Mouse (Mus musculus) thymus, postnatal 25 days (tissue): ENCODE results near the gene Ccl8.

ENCODE experiments used
- DNase-seq: peaks from one replicate; pipeline ENCODE4 v3.0.0; 2022

Ccl8 gene

DNA sequence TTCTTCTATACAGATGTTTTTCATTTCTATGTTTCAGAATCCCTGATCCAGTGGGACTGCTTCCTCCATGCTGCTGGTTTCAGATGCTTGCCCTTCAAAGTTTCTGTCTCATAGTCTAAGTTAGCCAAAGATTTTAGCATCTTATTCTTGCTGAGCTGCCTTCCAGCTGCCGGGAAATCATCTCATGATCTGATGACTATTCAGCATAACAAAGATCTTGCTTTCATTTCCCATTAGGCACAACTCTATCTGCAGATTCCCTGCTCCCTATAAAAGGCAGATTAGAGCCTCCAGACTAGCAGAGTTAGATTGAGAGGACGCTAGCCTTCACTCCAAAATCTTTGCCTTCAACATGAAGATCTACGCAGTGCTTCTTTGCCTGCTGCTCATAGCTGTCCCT, at the start of gene Ccl8:
Ccl8 (plus strand) TSS at position 301 of the 400 bp plus-strand sequence.
- DNase-seq, result no peak

DNA sequence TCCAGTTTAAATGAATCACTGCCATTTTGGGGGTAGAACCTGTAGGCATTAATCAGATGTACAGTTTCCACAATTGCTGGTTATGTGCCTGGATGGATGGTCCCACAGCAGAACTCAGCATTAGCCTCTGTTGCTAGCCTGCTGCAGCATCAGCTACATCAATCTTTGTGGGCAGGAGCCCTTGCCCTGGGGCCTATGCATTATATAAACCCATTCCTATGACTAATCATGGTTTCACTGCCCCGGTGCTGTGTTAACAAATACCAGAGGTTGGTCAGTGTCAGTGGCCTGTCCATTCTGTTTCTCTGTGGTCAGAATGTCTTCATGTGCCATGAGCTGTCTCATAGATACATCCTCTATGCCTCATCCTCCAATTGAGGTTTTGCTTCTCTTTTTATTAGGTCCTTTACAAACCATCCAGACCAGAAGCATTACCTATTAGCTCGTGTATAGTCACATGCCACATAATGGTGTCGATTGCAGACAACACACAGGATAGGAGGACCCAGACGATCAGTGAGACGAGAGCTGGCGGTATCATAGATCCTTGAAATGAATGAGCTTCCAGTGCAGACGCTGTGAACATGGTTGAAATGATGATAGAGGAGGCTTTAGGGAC, 47.9 kb upstream of the Ccl8 start:
- no peak for DNase-seq

DNA sequence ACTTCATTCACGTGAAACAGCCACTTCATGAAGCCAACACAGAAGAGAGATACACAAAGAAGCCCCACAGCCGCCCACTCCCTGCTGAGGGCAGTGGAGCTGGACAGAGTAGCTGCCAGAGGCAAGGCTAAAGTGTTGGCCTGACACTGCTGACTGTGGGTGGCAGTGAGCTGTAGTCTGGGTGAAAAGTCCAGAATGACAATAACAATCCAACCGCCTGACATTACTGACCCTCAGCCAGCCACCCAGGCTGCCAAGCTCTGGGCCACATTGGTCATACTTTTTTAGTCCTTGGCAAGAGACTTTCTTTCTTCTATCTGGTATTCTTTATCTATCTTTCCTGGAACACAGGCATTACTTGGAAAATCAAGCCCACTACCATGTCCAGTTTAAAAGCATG, 43.9 kb upstream of the Ccl8 start:
- DNase-seq, result no peak

DNA sequence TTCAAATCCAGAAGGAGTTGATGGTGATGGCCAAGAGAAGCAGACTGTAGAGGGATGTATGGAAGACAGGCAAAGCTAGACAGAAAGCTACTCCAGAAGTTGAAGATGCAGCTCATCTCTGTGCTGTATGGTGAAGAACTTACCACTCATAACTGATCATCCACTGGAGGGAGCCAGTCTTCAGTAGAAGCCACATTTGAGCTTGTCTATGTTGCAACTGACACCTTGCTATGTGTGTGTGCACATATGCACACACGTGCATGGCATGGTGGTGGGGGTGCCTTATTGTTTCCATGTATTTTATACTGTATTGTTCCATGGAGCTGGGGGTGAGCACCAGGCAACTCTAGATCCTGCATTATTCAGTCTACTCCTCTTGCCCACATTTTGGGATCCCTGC, 42.6 kb upstream of the Ccl8 start:
- no peak for DNase-seq

DNA sequence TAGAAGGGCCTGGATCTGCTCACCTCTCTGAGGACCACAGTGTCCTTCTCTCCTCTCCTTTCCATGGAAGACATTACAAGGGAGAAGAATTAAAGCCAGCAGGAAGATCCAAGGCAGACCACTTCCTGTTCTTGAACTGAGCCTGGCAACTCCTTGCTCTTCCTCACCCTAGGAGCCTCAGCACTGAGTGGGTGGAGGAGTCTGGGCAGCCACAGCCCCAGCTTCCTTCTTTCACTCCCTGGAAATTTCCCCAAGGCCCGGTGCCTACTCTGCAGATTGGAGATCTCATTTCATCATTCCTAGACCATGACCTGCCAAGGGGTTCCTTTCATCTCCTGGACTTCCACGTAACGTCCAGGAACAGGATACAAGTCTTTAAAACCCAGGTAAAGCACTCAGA, 42.0 kb upstream of the Ccl8 start:
- DNase-seq, result no peak

DNA sequence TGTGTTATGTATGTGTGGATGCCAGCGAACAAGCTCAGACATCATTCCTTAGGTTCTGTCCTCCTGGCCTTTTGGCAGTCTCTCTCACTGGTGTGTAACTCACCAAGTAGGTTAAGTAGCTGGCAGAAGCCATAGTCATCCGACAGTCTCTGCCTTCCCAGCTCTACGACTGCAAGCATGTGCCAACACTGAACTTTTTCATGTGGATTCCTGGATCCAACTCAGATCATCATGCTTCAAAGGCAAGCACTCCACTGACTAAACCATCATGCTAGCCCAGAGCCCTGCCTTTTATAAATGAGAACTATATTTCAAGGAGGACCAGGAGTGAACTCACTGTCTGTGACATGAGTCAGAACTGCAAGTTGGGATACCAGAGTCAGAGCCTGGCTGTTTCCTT, 41.3 kb upstream of the Ccl8 start:
- DNase-seq, result no peak

DNA sequence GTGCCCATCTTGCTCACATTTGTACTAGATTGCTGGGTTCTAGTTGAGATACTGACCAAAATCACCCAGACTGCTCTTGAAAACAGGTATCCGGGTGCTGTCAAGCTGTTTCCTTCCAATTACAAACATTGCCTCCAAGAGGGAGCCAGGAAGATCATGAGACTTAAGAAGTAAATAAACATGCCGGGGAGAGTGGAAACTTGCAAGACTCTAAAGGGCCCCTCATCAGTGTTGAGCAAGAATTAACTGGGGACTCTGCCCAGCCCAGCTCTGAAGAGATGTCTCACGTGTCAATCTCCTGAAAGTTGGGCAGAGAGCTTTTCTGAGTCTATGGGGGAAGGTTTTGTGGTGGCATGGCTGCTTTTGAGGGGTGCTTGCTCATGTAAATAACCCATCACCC, 38.0 kb upstream of the Ccl8 start:
- DNase-seq, result no peak

DNA sequence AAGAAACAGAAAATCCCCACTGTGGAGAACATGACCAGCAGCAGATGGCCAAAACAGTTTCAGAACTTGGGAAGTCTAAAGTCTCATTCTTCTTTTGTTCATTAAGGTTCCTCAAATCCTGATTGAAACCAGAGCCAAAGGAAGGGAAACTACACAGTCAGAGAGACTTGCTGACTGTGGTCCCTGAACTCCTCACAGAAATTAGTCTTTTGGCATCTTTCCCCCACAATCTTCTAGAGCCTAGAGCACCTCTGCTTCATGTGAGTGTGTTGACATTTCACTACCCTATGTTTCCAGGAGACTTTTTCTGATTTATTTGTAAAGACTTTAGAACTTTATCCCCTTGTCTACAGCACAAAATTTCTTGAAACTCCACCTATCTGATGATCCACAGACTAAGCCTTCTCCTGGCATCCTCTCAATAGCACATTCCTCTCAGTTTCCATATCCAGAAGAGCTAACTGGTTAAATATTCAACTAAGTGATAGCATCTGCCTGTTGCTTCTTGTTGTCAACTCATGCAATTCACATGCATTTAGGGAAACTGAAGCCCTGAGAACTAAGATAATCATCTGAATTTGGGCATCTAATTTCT, 36.8 kb upstream of the Ccl8 start:
- no peak for DNase-seq

DNA sequence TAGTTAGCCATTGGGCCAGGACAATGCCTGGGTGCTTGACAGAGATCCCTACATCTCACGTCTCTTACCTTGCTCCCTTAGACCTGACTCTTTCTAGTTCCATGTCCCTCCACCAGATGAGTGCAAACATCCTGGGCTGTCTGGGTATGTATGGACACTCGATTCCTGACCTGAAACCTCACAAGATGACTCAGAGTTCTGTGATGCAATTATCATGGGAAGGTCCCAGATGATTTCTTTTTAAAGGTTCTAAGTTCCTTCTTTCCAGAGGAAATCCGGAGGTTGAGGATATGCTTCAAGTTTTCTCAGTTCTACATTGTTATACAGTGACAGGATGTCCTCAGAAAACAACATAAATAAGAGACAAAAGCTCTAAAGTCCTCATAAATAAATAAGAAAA, 34.1 kb upstream of the Ccl8 start:
- DNase-seq, result no peak

DNA sequence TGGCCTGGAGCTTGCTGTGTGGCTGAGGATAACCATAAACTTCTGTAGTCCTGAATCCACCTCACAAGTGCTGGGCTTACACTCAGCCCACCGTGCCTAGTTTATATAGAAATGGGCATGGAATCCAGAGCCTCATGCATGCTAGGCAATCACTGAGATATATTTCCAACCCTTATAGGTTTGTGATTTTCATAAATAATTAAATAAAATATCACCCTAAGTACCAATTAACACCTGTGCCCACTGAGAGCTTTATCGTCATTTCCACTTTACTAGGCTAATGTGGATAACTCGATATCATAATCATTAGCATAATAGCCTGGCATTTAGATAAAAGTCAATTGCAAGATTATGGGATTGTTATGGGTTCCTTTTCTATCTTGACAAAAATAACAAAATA, 30.6 kb upstream of the Ccl8 start:
- no peak for DNase-seq

DNA sequence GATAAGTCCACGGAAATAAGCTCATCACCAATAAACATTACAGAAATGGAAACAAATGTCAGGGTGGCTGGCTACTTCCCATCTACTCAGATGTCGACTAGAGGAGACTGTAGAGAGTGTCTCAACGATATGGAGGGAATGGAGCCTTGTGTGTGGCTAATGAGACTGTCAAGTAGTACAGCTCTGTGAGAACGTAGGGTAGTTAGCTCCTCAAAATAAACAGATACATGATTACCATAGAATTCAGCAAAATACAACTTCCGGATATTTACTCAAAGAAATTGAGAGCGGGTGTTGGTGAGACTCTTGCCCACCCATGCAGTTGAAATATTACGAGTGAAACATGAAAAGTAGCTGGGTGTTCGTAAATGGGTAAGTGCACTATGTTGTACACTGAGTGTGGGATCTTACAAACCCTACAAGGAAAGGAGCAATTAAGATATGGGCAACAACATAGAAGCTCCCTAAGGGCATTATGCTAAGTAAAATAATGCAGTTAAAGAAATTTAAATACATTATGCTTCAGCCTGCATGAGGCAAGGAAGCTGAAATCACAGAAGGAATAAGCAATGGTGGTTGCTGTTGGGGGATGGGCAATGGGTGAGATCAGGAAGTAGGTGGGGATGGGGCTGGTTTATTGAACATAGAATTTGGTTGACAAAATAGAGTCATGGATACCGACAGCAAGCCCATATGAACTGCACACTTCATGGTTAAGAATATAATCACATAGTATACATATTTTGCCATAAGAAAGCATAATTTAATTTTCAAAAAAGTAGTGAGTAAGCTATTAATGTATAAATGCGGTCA, 15.3 kb upstream of the Ccl8 start:
- DNase-seq, result no peak

DNA sequence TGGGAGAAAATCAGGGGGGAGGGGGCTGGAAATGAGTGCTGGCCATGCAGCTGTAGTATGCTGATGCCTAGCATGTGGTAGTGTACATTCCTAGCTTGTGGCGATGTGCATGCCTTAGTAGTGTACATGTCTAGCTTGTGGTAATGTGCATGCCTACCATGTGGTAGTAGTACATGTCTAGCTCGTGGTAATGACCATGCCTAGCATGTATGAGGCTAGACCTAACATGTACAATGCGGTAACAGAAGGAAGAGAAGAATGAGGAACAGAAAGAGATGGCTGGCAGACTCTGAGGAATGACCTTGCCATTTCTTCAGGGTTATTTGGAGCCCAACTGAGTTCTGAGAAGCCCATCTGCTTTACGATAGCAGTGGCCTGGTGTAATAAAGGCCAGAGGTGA, 13.9 kb upstream of the Ccl8 start:
- no peak for DNase-seq

DNA sequence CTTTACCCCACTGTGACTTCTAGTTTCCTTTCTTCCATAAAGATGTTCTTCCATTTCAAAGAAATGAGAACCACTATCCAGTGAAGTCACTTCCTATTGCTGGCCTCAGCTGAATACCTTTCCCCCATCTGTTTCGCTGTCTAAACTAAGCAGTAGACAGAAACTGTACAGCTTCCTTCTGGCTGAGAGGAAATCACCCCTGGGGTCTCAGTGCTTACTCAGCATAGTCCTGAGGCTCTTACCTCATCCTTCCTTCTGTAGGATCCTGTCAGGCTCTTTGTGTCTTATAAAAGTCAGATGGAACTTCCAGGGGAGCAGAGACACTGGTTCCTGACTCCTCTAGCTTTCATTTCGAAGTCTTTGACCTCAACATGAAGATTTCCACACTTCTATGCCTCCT, 13.5 kb upstream of the Ccl8 start, which contains the start of gene Ccl12:
Ccl12 (plus strand) TSS at position 317 of the 400 bp plus-strand sequence.
- DNase-seq, result no peak

DNA sequence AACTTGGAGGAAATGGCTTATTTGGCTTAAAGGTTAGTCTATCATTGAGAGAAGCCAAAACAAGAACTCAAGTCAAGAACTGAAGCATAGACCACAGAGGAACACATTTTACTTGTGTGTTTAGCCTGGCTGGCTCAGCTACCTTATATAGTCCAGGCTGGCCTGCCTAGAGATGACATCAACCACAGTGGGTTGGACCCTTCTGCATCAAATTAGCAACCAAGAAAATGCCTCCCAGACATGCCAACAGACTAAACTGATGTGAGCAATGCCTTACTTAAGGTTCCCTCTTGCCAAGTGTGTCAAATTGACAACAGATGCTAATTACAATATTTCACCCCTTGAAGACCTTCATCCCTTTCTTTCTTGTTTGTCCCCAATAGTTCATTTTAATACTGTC, 5.4 kb upstream of the Ccl8 start:
- DNase-seq, result no peak

DNA sequence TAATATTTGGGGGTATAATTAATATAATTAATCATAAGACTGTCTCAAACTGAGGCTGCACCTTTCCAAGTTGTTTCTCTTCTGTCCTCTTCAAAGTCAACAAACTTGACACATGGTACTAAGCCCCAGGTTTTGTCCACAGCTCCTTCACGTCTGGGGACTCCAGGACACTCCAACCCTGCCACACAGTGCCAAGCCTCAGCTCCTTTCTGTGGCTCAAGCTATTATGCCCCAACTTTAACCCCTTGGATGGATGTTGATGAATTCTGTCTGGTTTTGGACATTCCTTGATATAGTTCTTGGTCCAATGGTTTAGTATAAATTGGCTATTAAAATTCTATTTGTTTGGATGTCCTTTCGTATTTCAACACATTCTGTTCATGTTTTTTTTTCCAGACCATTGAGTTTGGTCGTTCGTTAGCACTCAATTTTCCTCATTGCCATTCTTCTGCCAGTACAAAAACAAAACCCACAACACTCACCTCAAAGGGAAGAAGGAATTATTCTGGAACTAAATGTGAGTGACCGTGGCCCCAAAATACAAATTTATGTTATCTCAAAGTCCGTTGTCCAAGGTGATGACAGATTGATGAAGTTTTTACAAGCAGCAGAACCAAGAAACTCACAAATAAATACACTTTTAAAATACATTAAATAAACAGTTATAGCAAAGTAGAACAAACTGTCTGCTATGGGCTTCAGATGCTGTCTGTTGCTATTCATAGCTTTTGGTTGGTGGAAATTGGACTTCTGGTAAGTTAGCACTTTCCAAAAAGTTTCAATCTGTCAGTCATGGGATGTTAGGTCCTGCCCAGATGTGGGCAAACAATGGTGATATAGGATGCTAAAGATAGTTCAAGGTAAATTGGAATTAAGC, 4.4 kb upstream of the Ccl8 start:
- DNase-seq, result no peak

DNA sequence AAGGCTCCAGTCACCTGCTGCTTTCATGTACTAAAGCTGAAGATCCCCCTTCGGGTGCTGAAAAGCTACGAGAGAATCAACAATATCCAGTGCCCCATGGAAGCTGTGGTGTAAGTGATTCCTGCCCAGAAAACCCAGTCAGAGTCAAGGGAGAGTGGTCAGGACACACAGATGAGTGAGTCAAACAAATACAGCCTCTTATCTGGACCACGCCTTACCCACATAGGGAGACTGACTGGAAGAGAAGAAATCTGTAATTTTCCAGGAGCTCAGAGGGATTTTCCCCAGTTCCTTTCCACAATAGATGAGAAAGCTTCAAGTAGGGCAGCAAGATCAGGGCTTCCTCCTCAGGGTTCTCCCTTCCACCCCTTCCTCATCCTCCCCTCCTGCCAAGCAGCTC, 1.1 kb downstream of the Ccl8 start:
- no peak for DNase-seq

DNA sequence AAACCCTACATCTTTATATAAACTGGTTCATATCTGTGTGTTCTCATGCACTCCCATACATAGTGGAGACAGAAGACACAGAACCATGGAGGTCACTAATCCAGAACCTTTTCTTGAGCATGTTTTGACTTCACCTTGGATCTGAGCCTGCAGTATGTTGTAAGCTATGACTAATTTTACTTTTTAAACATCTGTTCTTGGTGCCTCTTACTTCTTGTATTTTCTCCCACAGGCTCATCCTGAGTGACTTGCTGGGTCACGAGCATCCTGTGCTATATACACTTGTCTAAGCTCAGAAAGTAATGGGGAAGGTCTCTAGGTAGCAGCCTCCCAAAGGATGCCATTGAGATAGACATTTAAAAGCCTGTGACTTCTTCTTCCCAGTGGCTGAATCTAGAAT, 18.0 kb downstream of the Ccl8 start:
- DNase-seq, result no peak

DNA sequence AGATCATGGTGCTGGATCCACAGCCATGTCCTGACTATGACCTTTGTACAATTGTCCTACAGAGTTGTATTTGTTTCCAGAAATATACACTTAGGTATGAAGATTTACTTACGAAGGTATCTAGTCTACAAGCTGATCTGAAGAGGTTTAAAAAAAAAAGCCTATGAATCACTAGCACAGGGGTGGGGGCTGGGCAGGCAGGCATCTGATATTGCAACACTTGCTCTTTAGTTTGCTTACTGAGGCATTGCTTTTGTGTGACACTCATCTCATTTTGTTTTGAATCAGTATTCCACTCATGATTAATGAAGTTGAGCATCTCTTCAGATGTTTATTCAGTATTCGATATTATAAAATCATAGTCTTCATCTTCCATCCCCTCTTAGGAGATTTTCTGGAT, 21.2 kb downstream of the Ccl8 start:
- DNase-seq, result no peak

DNA sequence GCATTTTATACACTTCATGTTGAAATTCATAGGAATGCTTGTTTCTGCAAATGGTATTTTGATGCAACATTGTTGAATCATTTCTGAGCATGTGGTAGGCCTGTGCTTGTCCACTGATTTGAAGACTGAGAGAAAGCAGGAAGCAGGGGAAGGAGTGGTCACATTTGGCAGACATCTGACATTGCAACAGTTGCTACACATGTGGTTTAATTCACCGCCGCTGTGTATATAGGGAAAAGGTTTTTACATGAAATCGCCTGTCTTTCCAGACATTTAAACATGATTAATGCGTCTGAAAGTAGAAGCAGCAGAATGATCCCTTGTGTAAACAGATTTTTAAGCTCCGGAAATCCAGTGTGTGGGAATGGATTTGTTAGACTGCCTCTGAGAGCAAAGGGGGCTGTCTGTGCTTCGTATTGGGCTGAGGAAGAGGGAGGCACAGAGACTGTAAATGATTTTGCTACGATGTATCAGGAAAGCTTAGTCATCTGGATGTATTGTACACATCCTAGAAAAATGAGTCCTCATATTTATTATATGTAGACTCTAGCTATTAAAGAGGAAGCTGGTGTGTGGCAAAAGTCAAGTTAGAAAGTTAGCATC, 24.6 kb downstream of the Ccl8 start:
- no peak for DNase-seq

DNA sequence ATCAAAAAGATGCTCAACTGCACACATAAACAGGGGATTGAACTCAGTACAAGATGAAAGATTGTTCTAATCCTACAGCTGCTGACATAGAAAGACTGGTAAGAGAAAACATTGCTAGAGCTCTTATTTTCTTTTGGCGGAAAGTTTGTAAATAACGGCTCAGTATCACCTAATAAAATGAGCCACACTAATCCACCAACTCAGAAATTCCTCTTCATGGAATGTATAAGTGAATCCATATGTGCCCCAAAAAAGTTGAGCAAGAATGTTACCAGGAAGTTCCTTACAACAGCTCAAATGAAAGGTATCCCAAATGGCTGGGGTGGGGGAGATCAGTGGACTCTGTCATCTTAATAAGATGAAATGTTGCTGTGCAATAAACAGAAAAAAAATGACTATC, 44.1 kb downstream of the Ccl8 start:
- DNase-seq, result no peak

DNA sequence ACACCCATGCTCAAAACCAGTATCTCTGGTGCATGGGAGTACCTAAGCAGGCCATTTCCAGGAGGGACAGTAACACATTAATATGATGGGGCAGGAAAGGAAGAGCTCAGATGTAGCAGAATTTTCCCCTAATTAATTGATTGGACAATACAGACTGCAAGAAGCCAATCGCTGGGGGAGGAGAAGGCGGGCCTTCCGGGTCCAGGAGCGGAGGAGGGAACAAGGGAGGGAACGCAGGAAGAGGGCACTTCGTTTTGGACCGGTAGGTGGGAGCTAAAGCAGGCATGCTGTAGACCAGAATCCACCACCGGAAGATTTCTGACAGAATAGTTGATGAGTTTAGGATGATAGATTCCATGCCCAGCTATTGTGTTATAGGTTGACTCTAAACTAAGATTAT, 48.3 kb downstream of the Ccl8 start:
- no peak for DNase-seq
